Mouse (Mus musculus) hindbrain, postnatal 0 days (tissue): ENCODE measurements around the gene Spats2. TPM values are rescaled to one million over a fixed set of nuclear protein-coding genes. Genes with fewer than 3 reads are reported as not detected.
"Not testable (repeated sequence)": the region's sequence is repeated elsewhere in the genome, so short reads cannot be mapped to it uniquely, and the experiment has no call there.

Source experiments
- ATAC-seq: fragments of 200-750 bp; cut with Nextera tagmentation; 2 replicates; pipeline ENCODE4 v1.8.0; 2017; ENCODE audit warnings: mild to moderate bottlenecking, moderate TSS enrichment, moderate library complexity
- DNase-seq: peaks from one replicate; pipeline ENCODE4 v3.0.0-alpha.2; 2015; ENCODE audit warnings: low spot score
- H3K27ac ChIP-seq: fragments of 300-500 bp; sonication (generic); 2 replicates; pipeline ENCODE4 v1.5.1; 2014; ENCODE audit warnings: mild to moderate bottlenecking
- H3K27me3 ChIP-seq: fragments of 300-500 bp; sonication (generic); 2 replicates; pipeline ENCODE4 v1.6.1; 2014; ENCODE audit warnings: low read length, mixed read lengths; ENCODE audit not compliant: insufficient read depth
- H3K36me3 ChIP-seq: fragments of 300-500 bp; sonication (generic); 2 replicates; pipeline ENCODE4 v1.6.1; 2014; ENCODE audit warnings: low read length, mixed read lengths; ENCODE audit not compliant: insufficient read depth
- H3K4me1 ChIP-seq: fragments of 300-500 bp; sonication (generic); 2 replicates; pipeline ENCODE4 v1.6.1; 2014; ENCODE audit warnings: antibody characterized with exemption, low read length, mixed read lengths; ENCODE audit not compliant: insufficient read depth
- H3K4me2 ChIP-seq: fragments of 300-500 bp; sonication (generic); 2 replicates; pipeline ENCODE4 v1.6.1; 2014; ENCODE audit warnings: low read depth, mild to moderate bottlenecking, low read length, moderate library complexity, mixed read lengths
- H3K4me3 ChIP-seq: fragments of 300-500 bp; sonication (generic); 2 replicates; pipeline ENCODE4 v1.5.1; 2014; ENCODE audit warnings: low read length
- H3K9ac ChIP-seq: fragments of 300-500 bp; sonication (generic); replicated peaks from 2 replicates; pipeline ENCODE4 v1.6.1; 2014; ENCODE audit warnings: mild to moderate bottlenecking, low read length, moderate library complexity, mixed read lengths
- H3K9me3 ChIP-seq: fragments of 300-500 bp; sonication (generic); 2 replicates; pipeline ENCODE4 v1.6.1; 2016; ENCODE audit warnings: low read length, mixed read lengths
- CTCF ChIP-seq: IDR thresholded peaks from 2 replicates; pipeline ENCODE4 v1.5.1; 2016; ENCODE audit warnings: antibody characterized with exemption, control low read depth, low read depth
- WGBS: fragments of 180-500 bp; shearing (Covaris S2); extraction: QIAGEN DNeasy Blood & Tissue Kit; methylation state at CpG from one replicate; pipeline ENCODE4 v1.1.7; 2014; 5-methylcytosine and 5-hydroxymethylcytosine counted together
- polyA plus RNA-seq: library from polyadenylated mRNA; unstranded; fragments of >200 nt; fragmentation: Nextera tagmentation; extraction: Ambion mirVana; gene quantifications from 2 replicates; pipeline ENCODE4 v1.2.1, GENCODE M21; 2015
- total RNA-seq: library from RNA; depleted of rRNA; stranded (reverse); fragments of >200 nt; gene quantifications from 2 replicates; pipeline ENCODE4 v1.2.3, GENCODE M21; 2014

Spats2 gene
- total and polyA plus RNA-seq, 2 experiments from 2014 or later, result 23.4 to 23.6 TPM

DNA sequence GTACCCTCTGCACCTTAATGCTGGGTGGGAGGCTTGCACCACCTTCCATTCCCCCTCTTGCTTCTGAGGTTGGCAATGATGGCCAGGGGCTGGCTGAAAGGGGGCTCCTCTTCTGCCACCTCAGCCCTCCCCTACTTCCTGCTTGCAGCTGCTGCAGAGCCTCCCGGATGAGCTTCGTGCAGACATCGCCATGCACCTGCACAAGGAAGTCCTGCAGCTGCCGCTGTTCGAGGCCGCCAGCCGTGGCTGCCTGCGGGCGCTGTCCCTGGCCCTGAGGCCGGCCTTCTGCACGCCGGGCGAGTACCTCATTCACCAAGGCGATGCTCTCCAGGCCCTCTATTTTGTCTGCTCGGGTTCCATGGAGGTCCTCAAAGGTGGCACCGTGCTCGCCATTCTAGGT lies 108.0 kb downstream of the Spats2 start:
- no peaks in the 10 kb centered on the region for H3K9me3 ChIP-seq
- ATAC-seq, result no peak
- H3K27me3 ChIP-seq, result no peaks in the 10 kb centered on the region
- no peaks in the 10 kb centered on the region for H3K4me1 ChIP-seq
- TF ChIP-seq CTCF, result no peak
- no peak overlapping the region for H3K9ac ChIP-seq
- 58% methylated on average over 17 of the region's 17 CpGs for WGBS
- no peak for DNase-seq
- no peaks in the 10 kb centered on the region for H3K36me3 ChIP-seq
- no peak overlapping the region for H3K27ac ChIP-seq
- no peak overlapping the region for H3K4me3 ChIP-seq
- H3K4me2 ChIP-seq, result no peak overlapping the region

DNA sequence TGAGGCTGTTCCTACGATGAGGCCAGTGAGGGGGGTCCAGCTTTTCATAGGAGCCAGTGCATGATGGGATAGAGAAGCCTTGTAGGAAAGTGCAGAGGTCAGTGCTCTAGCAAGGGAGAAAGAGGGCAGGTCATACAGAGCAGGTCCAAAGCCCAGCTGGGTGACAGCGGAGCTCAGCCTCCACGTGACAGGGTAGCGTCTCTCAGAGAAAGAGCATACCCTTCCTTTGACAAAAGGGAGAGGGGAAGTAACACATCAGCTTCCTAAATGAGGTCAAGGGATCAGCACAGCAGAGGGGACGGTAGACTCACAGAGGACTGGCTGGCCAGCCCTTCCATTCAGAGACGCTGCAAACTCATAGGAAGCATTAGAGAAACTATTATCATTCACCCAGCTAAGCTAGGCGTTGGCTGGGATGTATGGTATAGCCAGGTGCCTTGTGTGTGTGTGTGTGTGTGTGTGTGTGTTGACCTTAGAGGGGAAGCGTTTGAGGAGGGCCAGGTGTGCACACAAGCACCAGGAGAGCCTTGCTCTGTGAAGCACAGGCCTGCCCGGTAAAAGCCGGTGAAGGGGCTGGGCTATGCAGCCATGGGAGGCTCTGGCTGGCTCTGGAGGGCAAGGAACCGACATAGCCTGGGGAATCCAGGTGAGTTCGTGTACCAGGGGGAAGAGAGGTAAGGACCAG lies 108.8 kb downstream of the Spats2 start:
- DNase-seq (no peak), ATAC-seq (no peak)
- H3K9me3 ChIP-seq, result no peaks in the 10 kb centered on the region
- TF ChIP-seq CTCF, result no peak
- no peaks in the 10 kb centered on the region for H3K36me3 ChIP-seq
- no peak overlapping the region for H3K4me3 ChIP-seq
- H3K4me1 ChIP-seq, result no peaks in the 10 kb centered on the region
- no peaks in the 10 kb centered on the region for H3K27me3 ChIP-seq
- H3K9ac ChIP-seq, result no peak overlapping the region
- H3K4me2 ChIP-seq, result no peak overlapping the region
- no peak overlapping the region for H3K27ac ChIP-seq
- 56% methylated on average over 12 of the region's 12 CpGs for WGBS

DNA sequence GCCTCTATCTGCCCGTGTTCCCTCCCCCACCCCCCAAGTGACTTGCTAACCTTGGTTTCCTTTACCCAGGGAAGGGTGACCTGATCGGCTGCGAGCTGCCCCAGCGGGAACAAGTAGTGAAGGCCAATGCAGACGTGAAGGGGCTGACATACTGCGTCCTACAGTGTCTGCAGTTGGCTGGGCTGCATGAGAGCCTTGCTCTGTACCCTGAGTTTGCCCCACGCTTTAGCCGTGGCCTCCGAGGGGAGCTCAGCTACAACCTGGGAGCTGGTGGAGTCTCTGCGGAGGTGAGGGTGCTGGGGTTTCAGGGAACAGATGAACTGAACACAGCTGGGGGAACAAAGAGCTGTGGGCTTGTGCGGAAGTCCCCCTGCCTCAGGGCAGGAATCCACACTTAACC lies 112.3 kb downstream of the Spats2 start:
- Histone ChIP-seq H3K36me3 (peaks cover 11% of the 10 kb centered on the region), H3K9me3 (no peaks in the 10 kb centered on the region), H3K4me3 (no peak overlapping the region), H3K9ac (no peak overlapping the region), H3K27me3 (no peaks in the 10 kb centered on the region), H3K27ac (no peak overlapping the region), H3K4me1 (no peaks in the 10 kb centered on the region), H3K4me2 (no peak overlapping the region)
- 66% methylated on average over 11 of the region's 11 CpGs for WGBS
- DNase-seq, result no peak
- ATAC-seq, result no peak
- TF ChIP-seq CTCF, result no peak

DNA sequence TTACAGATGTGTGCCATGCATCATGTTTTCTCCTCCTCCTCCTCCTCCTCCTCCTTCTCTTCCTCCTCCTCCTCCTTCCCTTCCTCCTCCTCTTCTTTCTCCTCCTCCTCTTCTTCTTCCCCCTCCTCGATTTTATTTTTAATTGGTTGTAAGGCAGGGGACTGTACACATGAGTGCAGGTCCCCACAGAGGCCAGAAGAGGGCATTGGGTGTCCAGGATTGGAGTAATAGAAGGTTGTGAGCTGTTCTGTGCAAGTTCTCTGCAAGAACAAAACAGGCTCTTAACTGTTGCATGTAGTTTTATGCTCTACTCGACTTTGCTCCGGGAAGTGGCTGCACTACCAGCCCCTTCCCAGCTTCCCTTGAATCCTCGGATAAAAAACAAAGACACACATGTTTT lies 114.4 kb downstream of the Spats2 start:
- H3K4me1 ChIP-seq, result no peaks in the 10 kb centered on the region
- no peaks in the 10 kb centered on the region for H3K9me3 ChIP-seq
- 79% methylated on average over 4 of the region's 4 CpGs for WGBS
- no peak overlapping the region for H3K27ac ChIP-seq
- no peak for ATAC-seq
- no peak for DNase-seq
- H3K4me3 ChIP-seq, result no peak overlapping the region
- no peaks in the 10 kb centered on the region for H3K27me3 ChIP-seq
- TF ChIP-seq CTCF, result peak; percentile 41
- peaks cover 25% of the 10 kb centered on the region for H3K36me3 ChIP-seq
- no peak overlapping the region for H3K4me2 ChIP-seq
- no peak overlapping the region for H3K9ac ChIP-seq

DNA sequence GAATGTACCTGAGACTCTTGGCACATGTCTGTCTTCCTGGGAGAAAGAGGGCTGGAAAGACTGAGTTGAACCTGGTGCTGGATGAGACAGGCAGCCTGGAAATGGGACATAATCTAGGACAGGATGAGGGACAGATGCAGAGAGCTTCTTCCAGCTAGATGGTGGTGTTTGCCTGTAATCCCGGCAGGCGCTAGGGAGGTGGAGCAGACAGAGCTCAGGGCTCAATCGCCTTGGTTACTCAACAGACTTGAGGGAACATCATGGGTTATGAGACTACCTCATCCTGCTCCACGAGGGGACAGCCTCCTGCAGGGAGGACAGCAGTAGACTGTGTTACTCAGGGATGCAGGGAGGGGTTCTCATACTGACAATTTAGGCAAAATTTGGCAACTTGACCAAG lies 115.5 kb downstream of the Spats2 start:
- Histone ChIP-seq H3K4me1 (no peaks in the 10 kb centered on the region), H3K27ac (no peak overlapping the region), H3K9ac (no peak overlapping the region), H3K4me2 (no peak overlapping the region), H3K36me3 (peaks cover 35% of the 10 kb centered on the region), H3K4me3 (no peak overlapping the region), H3K27me3 (no peaks in the 10 kb centered on the region), H3K9me3 (no peaks in the 10 kb centered on the region)
- no peak for TF ChIP-seq CTCF
- no peak for ATAC-seq
- DNase-seq, result no peak
- 72% methylated on average over 4 of the region's 4 CpGs for whole genome bisulfite sequencing

DNA sequence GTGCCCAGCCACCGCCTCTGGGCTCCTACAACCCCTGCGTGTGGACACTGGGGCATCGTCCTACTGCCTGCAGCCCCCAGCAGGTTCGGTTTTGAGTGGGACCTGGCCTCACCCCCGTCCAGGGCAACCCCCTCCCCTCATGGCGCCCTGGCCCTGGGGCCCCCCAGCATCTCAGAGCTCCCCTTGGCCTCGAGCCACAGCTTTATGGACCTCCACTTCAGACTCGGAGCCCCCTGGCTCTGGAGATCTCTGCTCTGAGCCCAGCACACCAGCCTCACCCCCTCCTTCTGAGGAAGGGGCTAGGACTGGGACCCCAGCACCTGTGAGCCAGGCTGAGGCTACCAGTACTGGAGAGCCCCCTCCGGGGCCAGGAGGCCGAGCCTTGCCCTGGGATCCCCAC lies 116.3 kb downstream of the Spats2 start:
- TF ChIP-seq CTCF, result no peak
- H3K36me3 ChIP-seq, result peaks cover 41% of the 10 kb centered on the region
- H3K4me2 ChIP-seq, result no peak overlapping the region
- ATAC-seq (no peak), DNase-seq (no peak)
- H3K4me3 ChIP-seq, result no peak overlapping the region
- H3K9me3 ChIP-seq, result no peaks in the 10 kb centered on the region
- H3K4me1 ChIP-seq, result no peaks in the 10 kb centered on the region
- WGBS, result 94% methylated on average over 10 of the region's 10 CpGs
- H3K27ac ChIP-seq, result no peak overlapping the region
- no peaks in the 10 kb centered on the region for H3K27me3 ChIP-seq
- H3K9ac ChIP-seq, result no peak overlapping the region

DNA sequence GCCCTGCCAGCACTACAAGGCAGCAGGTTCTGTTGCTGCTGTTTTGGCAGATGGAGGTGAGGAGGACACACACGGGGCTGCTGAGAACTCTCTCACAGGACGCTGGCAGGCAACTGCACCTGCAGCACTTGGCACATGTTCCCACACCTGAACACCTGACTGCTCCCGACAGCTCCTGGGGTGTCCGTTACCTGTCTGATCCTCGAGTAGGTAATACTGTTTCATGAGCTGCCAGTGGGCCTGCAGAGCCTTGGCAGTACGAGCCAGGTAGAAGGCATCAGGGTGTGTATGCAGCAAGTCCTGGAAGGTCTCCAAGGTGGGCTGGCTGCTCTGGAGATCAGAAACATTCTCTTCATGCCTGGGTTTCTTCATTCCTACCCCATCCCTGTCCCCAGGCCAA lies 121.0 kb downstream of the Spats2 start:
- H3K4me3 ChIP-seq, H3K4me1 ChIP-seq, H3K4me2 ChIP-seq, H3K27me3 ChIP-seq, H3K9ac ChIP-seq, ATAC-seq, H3K9me3 ChIP-seq, H3K27ac ChIP-seq: not testable (repeated sequence)
- H3K36me3 ChIP-seq, result peaks cover 65% of the 10 kb centered on the region
- peak; percentile 47 for DNase-seq
- WGBS, result 72% methylated on average over 6 of the region's 6 CpGs
